ENCODE assay signal across 8 mouse cellular contexts in genomic region chr14:120296231-120297006, GRCm38 (mm10). TPM values are rescaled to one million over a fixed set of nuclear protein-coding genes. Genes with fewer than 3 reads are reported as not detected.
DNase-seq lines count a peak whose midpoint lies in the region; ATAC-seq and TF ChIP-seq lines count a peak whose summit lies in the region.

No protein-coding gene starts in this region.

- H3K27me3 ChIP-seq in kidney, embryonic 16.5 days (ENCODE audit: insufficient read depth, low read length), result no peaks in the 10 kb centered on the region

- peak overlapping the region; percentile 60 for H3K4me3 ChIP-seq in gastrocnemius, adult 2 months
- peak overlapping the region; percentile 14; the same call in 1 of the 2 replicates for H3K4me3 ChIP-seq in kidney, embryonic 16.5 days (ENCODE audit: low read length)

- TF ChIP-seq CTCF in gastrocnemius, adult 2 months (IDR thresholded peaks at IDR 0.05), result no peak

- peak overlapping the region; percentile 94 for H3K27ac ChIP-seq in gastrocnemius, adult 2 months
- peak overlapping the region; percentile 93 for H3K27ac ChIP-seq in kidney, embryonic 16.5 days (ENCODE audit: low read length)

- H3K4me1 ChIP-seq in kidney, embryonic 16.5 days (ENCODE audit: insufficient read depth, low read length), result peaks cover 71% of the 10 kb centered on the region

- H3K36me3 ChIP-seq in kidney, embryonic 16.5 days (ENCODE audit: insufficient read depth, low read length), result no peaks in the 10 kb centered on the region; the same call in 1 of the 2 replicates

- intact Hi-C loops in gastrocnemius, adult 2 months (cut with DNase I), result loop anchor here (2.0 to 5.0 kb wide), 2 partner anchors 20 to 41 kb away; no protein-coding TSS in a partner anchor

- WGBS in kidney, embryonic 16.5 days, result 43% methylated on average over 17 of the region's 17 CpGs

- DNase-seq in frontal cortex, postnatal 25 days (ENCODE audit: low spot score in 2 of 2), result no peak
- peak; percentile 30 for DNase-seq in CD4-positive, CD25-positive, alpha-beta regulatory T cell, adult 2 months (ENCODE audit: low read depth, low spot score)
- DNase-seq in gastrocnemius, adult 2 months, result peak; percentile 80
- no peak for DNase-seq in urinary bladder, postnatal 25 days (ENCODE audit: low spot score)
- DNase-seq in spleen, adult 18-20 months, result no peak

- H3K4me2 ChIP-seq in kidney, embryonic 16.5 days (replicated peaks; ENCODE audit: low read depth, low read length), result peak overlapping the region; percentile 43

- no peaks in the 10 kb centered on the region for H3K9me3 ChIP-seq in kidney, embryonic 16.5 days (ENCODE audit: low read length)

- ATAC-seq in frontal cortex, adult (ENCODE audit: low TSS enrichment), result peak; percentile 33; the same call in 1 of the 2 replicates
- peak; percentile 33; the same call in 1 of the 2 replicates for ATAC-seq in kidney, embryonic 16.5 days (ENCODE audit: low FRiP score, low TSS enrichment)
- no peak for ATAC-seq in activated CD4-positive, CD25-positive, alpha-beta regulatory T cell, adult 4 months

- peak overlapping the region; percentile 58 for H3K9ac ChIP-seq in kidney, embryonic 16.5 days (replicated peaks; ENCODE audit: low read length)

RNA-seq across cellular contexts. Expression of gene Mbnl2, which starts 20.9 kb away (rescaled TPM):
- total RNA-seq in gastrocnemius, adult 2 months (2021), result 100 to 1,000 TPM; 282 to 352 TPM
- 103 and 106 TPM in 2 replicates for polyA plus RNA-seq in kidney, embryonic 16.5 days (2015; fragmentation: Nextera tagmentation; extraction: Ambion mirVana)
- polyA plus RNA-seq in activated CD4-positive, CD25-positive, alpha-beta regulatory T cell, adult 4 months (2017; shearing (Covaris generic)), result 10 to 100 TPM; 44.6 to 46.0 TPM

Comparison
In these comparisons a context has a peak if more than half of its experiments do, and no peak if none do; other contexts are left out.
1. DNase-seq: peak in CD4-positive, CD25-positive, alpha-beta regulatory T cell, adult 2 months (single experiment) and gastrocnemius, adult 2 months (single experiment); none in frontal cortex, postnatal 25 days (0 of 2), urinary bladder, postnatal 25 days (single experiment) and spleen, adult 18-20 months (0 of 2).